Mouse (Mus musculus) small intestine, adult 2 months (tissue): ENCODE data around the gene Ccdc126.

Source experiments
- CTCF ChIP-seq: fragments of 200-500 bp; IDR thresholded peaks from 2 replicates; pipeline ENCODE4 v1.5.1; 2012; ENCODE audit warnings: low read depth, mild to moderate bottlenecking, control low read depth, inconsistent platforms, low read length, moderate library complexity, mixed read lengths; ENCODE audit not compliant: insufficient replicate concordance, insufficient read length; ENCODE audit errors: extremely low read depth
- POLR2A ChIP-seq: fragments of 200-500 bp; IDR thresholded peaks from 2 replicates; pipeline ENCODE4 v1.6.1; 2012; ENCODE audit warnings: low read depth, mild to moderate bottlenecking, control low read depth, inconsistent platforms, low read length, moderate library complexity

- TF ChIP-seq CTCF (no peak), POLR2A (no peak)
These were observed 7.8 kb downstream of the Ccdc126 start for GRCm38 (mm10) chr6:49326846-49327245.
